Mouse (Mus musculus) C2C12 (cell line): Measurements from ENCODE around the gene Ankrd13a. TPM values are rescaled to one million over a fixed set of nuclear protein-coding genes. Genes with fewer than 3 reads are reported as not detected.

Source experiments
- H3K27me3 ChIP-seq: one replicate; pipeline ENCODE4 v1.6.1; 2011; ENCODE audit not compliant: control insufficient read depth, insufficient read depth, insufficient read length
- H3K36me3 ChIP-seq: one replicate; pipeline ENCODE4 v1.6.1; 2011; ENCODE audit not compliant: control insufficient read depth, insufficient read depth
- H3K4me3 ChIP-seq: one replicate; pipeline ENCODE4 v1.5.1; 2011; ENCODE audit warnings: mild to moderate bottlenecking, control low read depth; ENCODE audit not compliant: poor library complexity, insufficient read depth, severe bottlenecking
- H3K79me2 ChIP-seq: one replicate; pipeline ENCODE4 v1.6.1; 2011; ENCODE audit not compliant: control insufficient read depth, insufficient read depth
- H3K79me3 ChIP-seq: one replicate; pipeline ENCODE4 v1.6.1; 2011; ENCODE audit warnings: low read depth, control low read depth
- H3ac ChIP-seq: one replicate; pipeline ENCODE3; 2011; ENCODE audit warnings: low read depth; ENCODE audit not compliant: control insufficient read depth, insufficient read length
- CEBPB ChIP-seq: IDR thresholded peaks from one replicate; pipeline ENCODE4 v1.6.1; 2011; ENCODE audit warnings: low read depth, mild to moderate bottlenecking, control low read depth, moderate library complexity
- CTCF ChIP-seq: IDR thresholded peaks from one replicate; pipeline ENCODE4 v1.5.1; 2011; ENCODE audit not compliant: control insufficient read depth, insufficient read depth, insufficient read length
- FOSL1 ChIP-seq: IDR thresholded peaks from one replicate; pipeline ENCODE4 v1.8.0; 2011; ENCODE audit warnings: mild to moderate bottlenecking, low read length; ENCODE audit not compliant: poor library complexity, insufficient read depth, severe bottlenecking
- MAX ChIP-seq: IDR thresholded peaks from one replicate; pipeline ENCODE4 v1.6.1; 2011; ENCODE audit warnings: mild to moderate bottlenecking, control low read depth
- MYOD1 ChIP-seq: IDR thresholded peaks from one replicate; pipeline ENCODE4 v1.6.1; 2011; ENCODE audit warnings: low read depth; ENCODE audit not compliant: control insufficient read depth, insufficient read length
- MYOG ChIP-seq: IDR thresholded peaks from one replicate; pipeline ENCODE4 v1.6.1; 2011; ENCODE audit not compliant: control insufficient read depth, insufficient read length; ENCODE audit errors: extremely low read depth
- USF1 ChIP-seq: IDR thresholded peaks from one replicate; pipeline ENCODE4 v1.6.1; 2011; ENCODE audit warnings: low read depth, mild to moderate bottlenecking, control low read depth, moderate library complexity
- polyA plus RNA-seq: library from polyadenylated mRNA; unstranded; fragments of >200 nt; fragmentation: generic; extraction: Trizol; gene quantifications from one replicate; pipeline ENCODE4 v1.2.1, GENCODE M21; 2012; ENCODE audit warnings: missing spikeins

Ankrd13a gene
- polyA plus RNA-seq, 1 experiment = 55.2 TPM

DNA sequence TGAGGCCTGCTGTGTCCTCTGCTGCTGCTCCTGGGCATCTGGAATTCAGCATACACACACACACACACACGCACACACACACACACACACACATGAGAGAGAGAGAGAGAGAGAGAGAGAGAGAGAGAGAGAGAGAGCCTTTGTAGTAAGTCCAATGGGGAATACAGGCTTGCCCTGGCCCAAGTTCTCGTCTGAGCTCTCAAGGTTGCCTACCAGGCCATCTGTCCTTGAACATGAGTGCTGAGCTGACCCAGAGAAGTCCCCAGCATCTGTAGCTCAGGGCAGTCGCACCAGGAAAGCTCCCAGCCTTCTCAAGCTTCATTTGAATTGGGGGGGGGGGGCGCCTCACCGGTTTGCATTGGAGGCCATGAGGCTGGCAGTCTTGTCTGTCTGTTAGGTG, 10.7 kb downstream of the Ankrd13a start:
- Histone ChIP-seq H3K36me3 (peaks cover 11% of the 10 kb centered on the region), H3K27me3 (no peaks in the 10 kb centered on the region), H3K79me2 (peaks cover 35% of the 10 kb centered on the region), H3K4me3 (no peak overlapping the region), H3K79me3 (peaks cover 14% of the 10 kb centered on the region), H3ac (no peak overlapping the region)
- no peak for TF ChIP-seq CTCF
- no peak for TF ChIP-seq USF1
- TF ChIP-seq MAX = no peak
- no peak for TF ChIP-seq MYOG
- no peak for TF ChIP-seq FOSL1
- TF ChIP-seq CEBPB = no peak
- no peak for TF ChIP-seq MYOD1

DNA sequence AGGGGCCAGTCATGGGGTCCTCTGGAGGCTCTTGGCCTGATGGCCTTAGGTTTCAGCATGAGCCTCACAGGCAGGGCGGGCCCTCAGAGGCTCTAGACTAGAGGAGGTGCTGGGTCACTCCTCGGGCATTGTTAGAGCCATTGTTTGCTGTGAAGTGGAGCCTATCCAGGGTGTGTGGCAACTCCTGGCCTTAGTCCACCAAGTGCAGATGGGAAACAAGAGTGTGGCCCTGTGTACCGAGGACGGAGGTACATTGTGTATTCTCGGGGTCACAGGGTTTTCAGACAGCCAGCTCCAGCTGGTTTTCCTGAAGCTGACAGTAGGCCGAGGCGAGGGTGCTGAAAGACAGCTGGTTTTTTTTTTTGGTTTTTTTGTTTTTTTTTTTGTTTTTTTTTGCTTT, 18.8 kb downstream of the Ankrd13a start:
- no peaks in the 10 kb centered on the region for H3K79me3 ChIP-seq
- H3K79me2 ChIP-seq = no peaks in the 10 kb centered on the region
- H3K27me3 ChIP-seq = no peaks in the 10 kb centered on the region
- peaks cover 25% of the 10 kb centered on the region for H3K36me3 ChIP-seq
- no peak for TF ChIP-seq FOSL1
- TF ChIP-seq MAX = no peak
- no peak overlapping the region for H3K4me3 ChIP-seq
- no peak overlapping the region for H3ac ChIP-seq

DNA sequence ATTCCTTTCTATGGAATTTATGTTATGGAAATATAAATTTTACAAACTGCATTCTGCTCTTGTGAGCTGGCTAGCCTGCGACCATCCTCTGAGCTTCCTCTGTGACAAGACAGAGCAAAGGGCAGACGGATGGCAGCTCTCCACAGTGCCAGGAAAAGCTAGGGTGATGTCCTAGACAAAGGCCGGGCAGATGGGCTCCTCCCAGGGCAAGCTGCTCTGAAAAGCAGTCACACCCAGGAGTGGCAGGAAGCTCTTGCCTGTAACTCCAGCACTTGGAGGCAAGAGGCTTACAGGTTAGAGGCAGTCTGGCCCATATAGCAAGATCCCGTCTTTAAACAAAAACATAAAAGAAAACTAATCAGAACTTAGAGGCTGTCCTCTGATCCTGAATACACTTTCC, 20.1 kb downstream of the Ankrd13a start:
- Histone ChIP-seq H3K36me3 (peaks cover 21% of the 10 kb centered on the region), H3K27me3 (no peaks in the 10 kb centered on the region), H3K4me3 (no peak overlapping the region), H3K79me2 (no peaks in the 10 kb centered on the region), H3K79me3 (no peaks in the 10 kb centered on the region), H3ac (no peak overlapping the region)
- no peak for TF ChIP-seq MYOD1
- TF ChIP-seq USF1 = no peak
- TF ChIP-seq CEBPB = no peak
- no peak for TF ChIP-seq MYOG
- TF ChIP-seq FOSL1 = no peak
- TF ChIP-seq MAX = no peak
- TF ChIP-seq CTCF = no peak

DNA sequence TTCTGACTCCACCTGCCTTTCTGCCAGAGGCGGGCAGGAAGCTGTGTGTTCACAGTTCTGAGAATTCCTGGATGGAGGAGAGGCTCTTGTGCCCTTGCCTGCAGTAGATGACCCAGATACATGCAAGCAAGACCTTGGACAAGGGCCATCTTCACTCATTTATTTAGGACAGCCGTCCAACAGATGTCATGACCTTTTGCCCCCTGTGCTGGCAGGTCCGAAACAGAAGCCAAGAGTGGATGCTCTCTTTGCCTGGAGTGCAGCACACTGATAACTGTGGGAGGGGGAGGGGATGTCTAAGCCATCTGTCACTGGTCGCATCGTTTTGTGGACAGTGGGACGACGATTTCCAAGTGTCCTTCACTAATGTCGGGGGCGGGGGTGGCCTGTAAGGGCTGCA, 20.8 kb downstream of the Ankrd13a start:
- no peak overlapping the region for H3ac ChIP-seq
- no peaks in the 10 kb centered on the region for H3K79me2 ChIP-seq
- H3K27me3 ChIP-seq = no peaks in the 10 kb centered on the region
- peaks cover 21% of the 10 kb centered on the region for H3K36me3 ChIP-seq
- no peak overlapping the region for H3K4me3 ChIP-seq
- no peaks in the 10 kb centered on the region for H3K79me3 ChIP-seq
- TF ChIP-seq MYOD1 (no peak), USF1 (no peak), MAX (no peak), CTCF (no peak), FOSL1 (no peak), CEBPB (no peak), MYOG (no peak)

DNA sequence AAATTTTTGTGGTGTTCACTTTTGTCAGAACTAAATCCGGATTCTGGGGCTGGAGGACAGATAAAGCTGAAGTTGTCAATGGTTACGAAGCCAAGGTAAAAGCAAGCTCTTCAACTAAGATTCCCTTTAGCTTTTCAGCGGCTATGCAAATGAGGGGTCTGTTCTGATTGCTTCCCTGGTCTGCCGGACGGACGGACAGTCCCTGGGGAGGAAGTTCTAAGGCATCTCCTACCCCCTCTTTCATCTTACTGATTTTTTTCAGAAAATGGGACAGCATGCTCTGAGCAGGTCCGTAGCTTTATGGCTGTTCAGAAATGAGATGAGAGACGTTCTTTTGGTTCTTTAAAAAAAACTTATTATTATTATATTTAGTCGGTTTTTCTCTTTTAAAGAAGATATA, 21.2 kb downstream of the Ankrd13a start:
- Histone ChIP-seq H3ac (no peak overlapping the region), H3K4me3 (no peak overlapping the region), H3K79me3 (no peaks in the 10 kb centered on the region), H3K36me3 (peaks cover 22% of the 10 kb centered on the region), H3K27me3 (no peaks in the 10 kb centered on the region), H3K79me2 (no peaks in the 10 kb centered on the region)
- TF ChIP-seq MYOD1 (no peak), USF1 (no peak), FOSL1 (no peak), CTCF (no peak), MYOG (no peak), CEBPB (no peak), MAX (no peak)

DNA sequence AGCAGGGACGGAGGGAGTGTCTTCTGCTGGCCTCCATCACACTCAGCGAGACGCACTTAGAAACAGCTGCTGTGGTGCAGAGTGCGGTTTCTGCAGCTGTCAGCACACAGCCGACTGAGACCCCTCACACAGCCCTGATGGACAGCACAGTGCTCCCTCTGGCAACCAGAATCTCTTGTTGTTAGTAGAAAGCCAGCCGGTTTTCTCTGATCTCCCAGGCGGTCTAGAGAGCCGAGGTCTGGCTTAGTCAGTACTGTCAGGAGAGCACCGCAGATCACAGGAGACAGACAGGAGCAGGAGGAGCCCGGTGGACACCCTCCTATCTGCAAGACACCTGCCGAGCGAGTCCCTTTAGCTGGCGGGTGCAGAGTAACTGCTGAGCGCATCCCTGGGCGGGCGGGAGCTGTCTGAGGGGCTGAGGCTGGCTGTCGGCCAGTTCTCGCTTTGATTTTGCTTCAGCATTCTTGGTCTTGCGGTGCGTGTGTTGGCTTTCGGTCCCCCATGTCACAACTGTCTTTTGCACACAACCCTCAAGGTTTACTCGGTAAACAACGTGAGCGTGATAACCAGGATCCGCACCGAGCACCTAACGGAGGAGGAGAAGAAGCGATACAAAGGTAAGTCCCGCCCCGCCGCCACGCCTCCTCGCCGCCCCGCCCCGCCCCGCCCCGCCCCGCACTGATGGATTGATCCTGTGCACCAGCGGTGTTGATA, 22.0 kb downstream of the Ankrd13a start:
- no peaks in the 10 kb centered on the region for H3K79me3 ChIP-seq
- H3K27me3 ChIP-seq = no peaks in the 10 kb centered on the region
- peaks cover 18% of the 10 kb centered on the region for H3K36me3 ChIP-seq
- H3K4me3 ChIP-seq = no peak overlapping the region
- no peaks in the 10 kb centered on the region for H3K79me2 ChIP-seq
- H3ac ChIP-seq = no peak overlapping the region
- TF ChIP-seq MAX = no peak
- TF ChIP-seq MYOG = no peak
- peak; percentile 95 for TF ChIP-seq MYOD1
- no peak for TF ChIP-seq CTCF
